Mouse (Mus musculus) brain, embryonic 14.5 days (tissue): ENCODE results near the gene Gm6793. TPM values are rescaled to one million over a fixed set of nuclear protein-coding genes. Genes with fewer than 3 reads are reported as not detected.
A peak's percentile ranks its signal among the peaks of the same experiment; 100 is the strongest.

Source experiments
- DNase-seq: peaks from one replicate; pipeline ENCODE4 v3.0.0-alpha.2; 2011; ENCODE audit warnings: low read depth
- CTCF ChIP-seq: fragments of 200-500 bp; IDR thresholded peaks from 2 replicates; pipeline ENCODE4 v1.5.1; 2012; ENCODE audit warnings: inconsistent platforms, mild to moderate bottlenecking, moderate library complexity, borderline replicate concordance; ENCODE audit not compliant: insufficient read depth, insufficient read length; ENCODE audit errors: extremely low read depth
- POLR2A ChIP-seq: fragments of 200-500 bp; IDR thresholded peaks from 2 replicates; pipeline ENCODE4 v1.6.1; 2012; ENCODE audit warnings: mild to moderate bottlenecking, inconsistent platforms, borderline replicate concordance; ENCODE audit not compliant: poor library complexity, insufficient read depth, insufficient read length, severe bottlenecking; ENCODE audit errors: extremely low read depth
- polyA plus RNA-seq: library from polyadenylated mRNA; depleted of rRNA; stranded (reverse); fragments of >200 nt; gene quantifications from 2 replicates; pipeline ENCODE4 v1.2.3, GENCODE M21; 2012

The Gm6793 gene
- polyA plus RNA-seq, 1 experiment, result 0.15 TPM

GRCm38 (mm10) chr8:112010997-112011815 is 3.6 kb downstream of the Gm6793 start, which contains the start of the genes Kars and Terf2ip:
Kars (minus strand) TSS chr8:112011323.
Terf2ip (plus strand) TSS chr8:112011398.
- DNase-seq, result peak; percentile 98
- TF ChIP-seq CTCF (no peak), POLR2A (peak; percentile 84; the same call in 1 of the 2 replicates)

- no peak for DNase-seq
- TF ChIP-seq CTCF (no peak), POLR2A (no peak)
Observed at GRCm38 (mm10) chr8:112009558-112009957, 5.3 kb downstream of the Gm6793 start.

- TF ChIP-seq POLR2A, result no peak
- no peak for TF ChIP-seq CTCF
- DNase-seq, result no peak
Observed at GRCm38 (mm10) chr8:112007669-112008068, 7.2 kb downstream of the Gm6793 start.

GRCm38 (mm10) chr8:112005601-112006000 is 9.2 kb downstream of the Gm6793 start:
- no peak for DNase-seq
- TF ChIP-seq POLR2A, result no peak
- TF ChIP-seq CTCF, result no peak

- DNase-seq, result no peak
- TF ChIP-seq CTCF, result no peak
- no peak for TF ChIP-seq POLR2A
Observed at GRCm38 (mm10) chr8:112004754-112005153, 10.1 kb downstream of the Gm6793 start.

GRCm38 (mm10) chr8:111992703-111993039 is 22.2 kb downstream of the Gm6793 start:
- TF ChIP-seq POLR2A, result no peak
- no peak for TF ChIP-seq CTCF
- DNase-seq, result peak; percentile 3

GRCm38 (mm10) chr8:111992013-111992702 is 22.7 kb downstream of the Gm6793 start, which contains the start of gene Adat1:
Adat1 (minus strand) TSS chr8:111992302.
- peak; percentile 96 for DNase-seq
- TF ChIP-seq CTCF, result 0 out of 2 replicates have a peak, but pooled peaks have one; percentile 8
- peak; percentile 25; the same call in 1 of the 2 replicates for TF ChIP-seq POLR2A

GRCm38 (mm10) chr8:111991278-111991677 is 23.6 kb downstream of the Gm6793 start:
- peak; percentile 5 for DNase-seq
- TF ChIP-seq CTCF (no peak), POLR2A (no peak)

GRCm38 (mm10) chr8:111989911-111990310 is 24.9 kb downstream of the Gm6793 start:
- peak; percentile 83 for DNase-seq
- peak; percentile 85 for TF ChIP-seq CTCF
- no peak for TF ChIP-seq POLR2A

- TF ChIP-seq CTCF, result no peak
- no peak for TF ChIP-seq POLR2A
- DNase-seq, result no peak
Observed at GRCm38 (mm10) chr8:111984511-111984910, 30.3 kb downstream of the Gm6793 start.

- TF ChIP-seq CTCF (peak; percentile 13; the same call in 1 of the 2 replicates), POLR2A (no peak)
- DNase-seq, result no peak
Observed at GRCm38 (mm10) chr8:111982116-111982515, 32.7 kb downstream of the Gm6793 start.

GRCm38 (mm10) chr8:111978147-111978546 is 36.7 kb downstream of the Gm6793 start:
- DNase-seq, result peak; percentile 8
- TF ChIP-seq POLR2A, result no peak
- TF ChIP-seq CTCF, result no peak

GRCm38 (mm10) chr8:111976326-111976725 is 38.5 kb downstream of the Gm6793 start:
- TF ChIP-seq CTCF (no peak), POLR2A (no peak)
- no peak for DNase-seq
